Mouse (Mus musculus) left cerebral cortex, postnatal 25 days (tissue): ENCODE data around the gene Vmn2r105. TPM values are rescaled to one million over a fixed set of nuclear protein-coding genes. Genes with fewer than 3 reads are reported as not detected.

Experiments
- DNase-seq, 2 experiments: peaks; one replicate each; pipeline ENCODE4 v3.0.0; 2022; ENCODE audit warnings: low spot score in 2 of 2, mixed read lengths in 1 of 2
- intact Hi-C: fragments of 180-260 bp; cut with DNase I; formaldehyde crosslinking; loops from one replicate; pipeline ENCODE4 v1.15.1; 2025
- total RNA-seq, 2 experiments: library from RNA; stranded (reverse); gene quantifications; 2 replicates each; pipeline ENCODE4 v1.2.3; 2021

Vmn2r105 gene
- not detected for total RNA-seq

GRCm38 (mm10) chr17:20234952-20235351, at the start of gene Vmn2r105:
Gene Vmn2r105 (minus strand): TSS chr17:20235052.
- intact Hi-C loops: no loop called here

GRCm38 (mm10) chr17:20255522-20255921, 20.7 kb upstream of the Vmn2r105 start:
- intact Hi-C loops: no loop called here
- DNase-seq: no peak

More at GRCm38 (mm10) chr17:20234952-20235351, at the start of gene Vmn2r105:
- DNase-seq: no peak

GRCm38 (mm10) chr17:20182997-20183396, 51.9 kb downstream of the Vmn2r105 start, which contains the start of gene Fpr-rs6:
Gene Fpr-rs6 (minus strand): TSS chr17:20183097.
- DNase-seq: no peak
- intact Hi-C loops: no loop called here

Other genes starting within 250 kb of the Vmn2r105 start
- not detected for gene Vmn2r104, start 186.7 kb downstream of the Vmn2r105 start, total RNA-seq
- gene Fpr-rs7, start 120.8 kb downstream of the Vmn2r105 start, total RNA-seq: not detected
- gene Fpr-rs6, start 52.0 kb downstream of the Vmn2r105 start, total RNA-seq: not detected
- not detected for gene Vmn2r106, start 50.5 kb upstream of the Vmn2r105 start, total RNA-seq
- not detected for gene Vmn2r107, start 110.2 kb upstream of the Vmn2r105 start, total RNA-seq
- not detected for gene Vmn1r224, start 179.1 kb upstream of the Vmn2r105 start, total RNA-seq
- not detected for gene Vmn2r108, start 246.3 kb upstream of the Vmn2r105 start, total RNA-seq